Mouse (Mus musculus) stomach, embryonic 14.5 days (tissue): ENCODE measurements around the gene Plcb4. TPM values are rescaled to one million over a fixed set of nuclear protein-coding genes. Genes with fewer than 3 reads are reported as not detected.

Source experiments
- ATAC-seq: fragments of 200-750 bp; cut with Nextera tagmentation; 2 replicates; pipeline ENCODE4 v1.8.0; 2017; ENCODE audit warnings: low read depth, moderate TSS enrichment; ENCODE audit not compliant: insufficient number of reproducible peaks, insufficient read depth, low FRiP score
- H3K27ac ChIP-seq: fragments of 300-500 bp; sonication (generic); 2 replicates; pipeline ENCODE4 v1.5.1; 2014; ENCODE audit warnings: mild to moderate bottlenecking, low read length, moderate library complexity, mixed read lengths
- H3K27me3 ChIP-seq: fragments of 300-500 bp; sonication (generic); 2 replicates; pipeline ENCODE4 v1.6.1; 2014; ENCODE audit warnings: low read length, control low read depth, mixed read lengths; ENCODE audit not compliant: control insufficient read depth, insufficient read depth
- H3K36me3 ChIP-seq: fragments of 300-500 bp; sonication (generic); 2 replicates; pipeline ENCODE4 v1.6.1; 2014; ENCODE audit warnings: mild to moderate bottlenecking, control low read depth, low read length, moderate library complexity, mixed read lengths; ENCODE audit not compliant: control insufficient read depth, insufficient read depth
- H3K4me1 ChIP-seq: fragments of 300-500 bp; sonication (generic); 2 replicates; pipeline ENCODE4 v1.6.1; 2014; ENCODE audit warnings: low read length, control low read depth, mixed read lengths; ENCODE audit not compliant: control insufficient read depth, insufficient read depth
- H3K4me2 ChIP-seq: fragments of 300-500 bp; sonication (generic); replicated peaks from 2 replicates; pipeline ENCODE4 v1.6.1; 2014; ENCODE audit warnings: low read depth, low read length, control low read depth
- H3K4me3 ChIP-seq: fragments of 300-500 bp; sonication (generic); 2 replicates; pipeline ENCODE4 v1.5.1; 2014; ENCODE audit warnings: low read depth, low read length, control low read depth
- H3K9ac ChIP-seq: fragments of 300-500 bp; sonication (generic); replicated peaks from 2 replicates; pipeline ENCODE4 v1.6.1; 2014; ENCODE audit warnings: low read depth, mild to moderate bottlenecking, control low read depth, low read length, moderate library complexity, mixed read lengths
- H3K9me3 ChIP-seq: fragments of 300-500 bp; sonication (generic); 2 replicates; pipeline ENCODE4 v1.6.1; 2016; ENCODE audit warnings: low read depth, low read length, control low read depth; ENCODE audit not compliant: control insufficient read depth
- WGBS: fragments of 180-500 bp; shearing (Covaris S2); extraction: QIAGEN DNeasy Blood & Tissue Kit; methylation state at CpG from one replicate; pipeline ENCODE4 v1.1.7; 2014; 5-methylcytosine and 5-hydroxymethylcytosine counted together
- polyA plus RNA-seq: library from polyadenylated mRNA; unstranded; fragments of >200 nt; fragmentation: Nextera tagmentation; extraction: Ambion mirVana; gene quantifications from 2 replicates; pipeline ENCODE4 v1.2.1, GENCODE M21; 2014

Gene Plcb4
- 45.9 and 51.4 TPM in 2 replicates for polyA plus RNA-seq

- peak; percentile 92 for ATAC-seq
- Histone ChIP-seq H3K27ac (peak within 1 kb of the TSS; percentile 95), H3K4me2 (peak within 1 kb of the TSS; percentile 74), H3K4me1 (no peaks in the 10 kb centered on the region), H3K9me3 (no peaks in the 10 kb centered on the region), H3K9ac (peak within 1 kb of the TSS; percentile 84), H3K36me3 (no peaks in the 10 kb centered on the region), H3K27me3 (no peaks in the 10 kb centered on the region), H3K4me3 (peak within 1 kb of the TSS; percentile 77)
- whole genome bisulfite sequencing, result under 1% methylated on average over 53 of the region's 71 CpGs
Measured at GRCm38 (mm10) chr2:135658486-135659390, at the start of gene Plcb4. TSS of gene Plcb4 (plus strand) at chr2:135659011.

GRCm38 (mm10) chr2:135614651-135615261 is 44.1 kb upstream of the Plcb4 start:
- Histone ChIP-seq H3K27ac (no peak overlapping the region), H3K4me1 (no peaks in the 10 kb centered on the region), H3K4me3 (no peak overlapping the region), H3K36me3 (no peaks in the 10 kb centered on the region), H3K9me3 (no peaks in the 10 kb centered on the region), H3K4me2 (no peak overlapping the region), H3K27me3 (no peaks in the 10 kb centered on the region), H3K9ac (no peak overlapping the region)
- 35% methylated on average over 4 of the region's 4 CpGs for WGBS
- ATAC-seq, result no peak

- Histone ChIP-seq H3K4me2 (no peak overlapping the region), H3K9me3 (no peaks in the 10 kb centered on the region), H3K9ac (no peak overlapping the region), H3K27ac (no peak overlapping the region), H3K36me3 (no peaks in the 10 kb centered on the region), H3K4me1 (no peaks in the 10 kb centered on the region), H3K27me3 (no peaks in the 10 kb centered on the region), H3K4me3 (no peak overlapping the region)
- ATAC-seq, result no peak
- 75% methylated on average over 1 of the region's 1 CpGs for WGBS
Measured at GRCm38 (mm10) chr2:135616090-135616489, 42.7 kb upstream of the Plcb4 start.

GRCm38 (mm10) chr2:135618551-135618950 is 40.3 kb upstream of the Plcb4 start:
- H3K4me1 ChIP-seq, result no peaks in the 10 kb centered on the region
- H3K4me2 ChIP-seq, result no peak overlapping the region
- no peaks in the 10 kb centered on the region for H3K27me3 ChIP-seq
- H3K9ac ChIP-seq, result no peak overlapping the region
- no peak overlapping the region for H3K27ac ChIP-seq
- H3K36me3 ChIP-seq, result no peaks in the 10 kb centered on the region
- ATAC-seq, result no peak
- no peak overlapping the region for H3K4me3 ChIP-seq
- no peaks in the 10 kb centered on the region for H3K9me3 ChIP-seq

GRCm38 (mm10) chr2:135619956-135620355 is 38.9 kb upstream of the Plcb4 start:
- no peak overlapping the region for H3K27ac ChIP-seq
- H3K4me3 ChIP-seq, result no peak overlapping the region
- H3K9me3 ChIP-seq, result no peaks in the 10 kb centered on the region
- H3K4me1 ChIP-seq, result no peaks in the 10 kb centered on the region
- H3K9ac ChIP-seq, result no peak overlapping the region
- 46% methylated on average over 2 of the region's 2 CpGs for WGBS
- no peak for ATAC-seq
- H3K27me3 ChIP-seq, result no peaks in the 10 kb centered on the region
- no peaks in the 10 kb centered on the region for H3K36me3 ChIP-seq
- H3K4me2 ChIP-seq, result no peak overlapping the region

GRCm38 (mm10) chr2:135627821-135628220 is 31.0 kb upstream of the Plcb4 start:
- Histone ChIP-seq H3K27ac (no peak overlapping the region), H3K27me3 (no peaks in the 10 kb centered on the region), H3K4me3 (no peak overlapping the region), H3K36me3 (no peaks in the 10 kb centered on the region), H3K4me2 (no peak overlapping the region), H3K4me1 (no peaks in the 10 kb centered on the region), H3K9me3 (no peaks in the 10 kb centered on the region), H3K9ac (no peak overlapping the region)
- ATAC-seq, result no peak
- 76% methylated on average over 2 of the region's 2 CpGs for WGBS

GRCm38 (mm10) chr2:135637227-135637626 is 21.6 kb upstream of the Plcb4 start:
- Histone ChIP-seq H3K27ac (no peak overlapping the region), H3K4me2 (no peak overlapping the region), H3K4me3 (no peak overlapping the region), H3K4me1 (no peaks in the 10 kb centered on the region), H3K27me3 (no peaks in the 10 kb centered on the region), H3K36me3 (no peaks in the 10 kb centered on the region), H3K9ac (no peak overlapping the region), H3K9me3 (no peaks in the 10 kb centered on the region)
- no peak for ATAC-seq
- 87% methylated on average over 2 of the region's 2 CpGs for WGBS

- no peak overlapping the region for H3K27ac ChIP-seq
- no peak overlapping the region for H3K4me3 ChIP-seq
- ATAC-seq, result no peak
- H3K27me3 ChIP-seq, result no peaks in the 10 kb centered on the region
- H3K36me3 ChIP-seq, result no peaks in the 10 kb centered on the region
- no peaks in the 10 kb centered on the region for H3K4me1 ChIP-seq
- no peak overlapping the region for H3K9ac ChIP-seq
- H3K9me3 ChIP-seq, result no peaks in the 10 kb centered on the region
- 71% methylated on average over 1 of the region's 1 CpGs for WGBS
- H3K4me2 ChIP-seq, result no peak overlapping the region
Measured at GRCm38 (mm10) chr2:135641002-135641401, 17.8 kb upstream of the Plcb4 start.
